Mouse (Mus musculus): ENCODE data around the gene Olfr1281. TPM values are rescaled to one million over a fixed set of nuclear protein-coding genes. Genes with fewer than 3 reads are reported as not detected.

Gene Olfr1281
- polyA plus RNA-seq, 1 experiment from 2014 or later: not detected

Other genes starting within 250 kb of the Olfr1281 start
- gene Gm13941, start 220.5 kb upstream of the Olfr1281 start, polyA plus RNA-seq (2015; fragmentation: Nextera tagmentation; extraction: Ambion mirVana): not detected in 2 replicates
- not detected in 2 replicates for gene Gm15130, start 173.6 kb upstream of the Olfr1281 start, polyA plus RNA-seq (2015; fragmentation: Nextera tagmentation; extraction: Ambion mirVana)
- not detected in 2 replicates for gene 4930430A15Rik, start 96.9 kb upstream of the Olfr1281 start, polyA plus RNA-seq (2015; fragmentation: Nextera tagmentation; extraction: Ambion mirVana)
- not detected in 2 replicates for gene Olfr1275, start 91.2 kb upstream of the Olfr1281 start, polyA plus RNA-seq (2015; fragmentation: Nextera tagmentation; extraction: Ambion mirVana)
- not detected in 2 replicates for gene Olfr1276, start 72.0 kb upstream of the Olfr1281 start, polyA plus RNA-seq (2015; fragmentation: Nextera tagmentation; extraction: Ambion mirVana)
- not detected in 2 replicates for gene Olfr1277, start 52.4 kb upstream of the Olfr1281 start, polyA plus RNA-seq (2015; fragmentation: Nextera tagmentation; extraction: Ambion mirVana)
- gene Olfr1278, start 36.4 kb upstream of the Olfr1281 start, polyA plus RNA-seq (2015; fragmentation: Nextera tagmentation; extraction: Ambion mirVana): not detected in 2 replicates
- not detected in 2 replicates for gene Olfr1279, start 25.9 kb upstream of the Olfr1281 start, polyA plus RNA-seq (2015; fragmentation: Nextera tagmentation; extraction: Ambion mirVana)
- not detected in 2 replicates for gene Olfr1280, start 12.5 kb upstream of the Olfr1281 start, polyA plus RNA-seq (2015; fragmentation: Nextera tagmentation; extraction: Ambion mirVana)
- not detected in 2 replicates for gene Olfr1282, start 9.6 kb downstream of the Olfr1281 start, polyA plus RNA-seq (2015; fragmentation: Nextera tagmentation; extraction: Ambion mirVana)
- gene Olfr1283, start 40.3 kb downstream of the Olfr1281 start, polyA plus RNA-seq (2015; fragmentation: Nextera tagmentation; extraction: Ambion mirVana): not detected in 2 replicates
- gene Olfr1284, start 49.0 kb downstream of the Olfr1281 start, polyA plus RNA-seq (2015; fragmentation: Nextera tagmentation; extraction: Ambion mirVana): not detected in 2 replicates
- gene Olfr1286, start 96.6 kb downstream of the Olfr1281 start, polyA plus RNA-seq (2015; fragmentation: Nextera tagmentation; extraction: Ambion mirVana): not detected in 2 replicates
- not detected in 2 replicates for gene Olfr1287, start 122.6 kb downstream of the Olfr1281 start, polyA plus RNA-seq (2015; fragmentation: Nextera tagmentation; extraction: Ambion mirVana)
- not detected in 2 replicates for gene Olfr1288, start 147.6 kb downstream of the Olfr1281 start, polyA plus RNA-seq (2015; fragmentation: Nextera tagmentation; extraction: Ambion mirVana)
- not detected in 2 replicates for gene Olfr1289, start 154.3 kb downstream of the Olfr1281 start, polyA plus RNA-seq (2015; fragmentation: Nextera tagmentation; extraction: Ambion mirVana)
- not detected in 2 replicates for gene Olfr1290, start 167.3 kb downstream of the Olfr1281 start, polyA plus RNA-seq (2015; fragmentation: Nextera tagmentation; extraction: Ambion mirVana)
- not detected in 2 replicates for gene Olfr1291-ps1, start 170.7 kb downstream of the Olfr1281 start, polyA plus RNA-seq (2015; fragmentation: Nextera tagmentation; extraction: Ambion mirVana)
- gene Olfr1293-ps, start 198.7 kb downstream of the Olfr1281 start, polyA plus RNA-seq (2015; fragmentation: Nextera tagmentation; extraction: Ambion mirVana): not detected in 2 replicates
- not detected in 2 replicates for gene Olfr1294, start 213.8 kb downstream of the Olfr1281 start, polyA plus RNA-seq (2015; fragmentation: Nextera tagmentation; extraction: Ambion mirVana)
- not detected in 2 replicates for gene Olfr1295, start 243.2 kb downstream of the Olfr1281 start, polyA plus RNA-seq (2015; fragmentation: Nextera tagmentation; extraction: Ambion mirVana)

Data from forebrain, embryonic 16.5 days (tissue).